Mouse (Mus musculus) bone marrow, adult 2 months (tissue): ENCODE results near the gene Gm49369.

Source experiments
- CTCF ChIP-seq: fragments of 200-500 bp; IDR thresholded peaks from 2 replicates; pipeline ENCODE4 v1.5.1; 2011; ENCODE audit warnings: low read length, control low read depth; ENCODE audit not compliant: control insufficient read depth, insufficient read depth
- POLR2A ChIP-seq: fragments of 200-500 bp; IDR thresholded peaks from 2 replicates; pipeline ENCODE4 v1.6.1; 2011; ENCODE audit warnings: low read depth, mild to moderate bottlenecking, control low read depth, low read length, borderline replicate concordance; ENCODE audit not compliant: control insufficient read depth

DNA sequence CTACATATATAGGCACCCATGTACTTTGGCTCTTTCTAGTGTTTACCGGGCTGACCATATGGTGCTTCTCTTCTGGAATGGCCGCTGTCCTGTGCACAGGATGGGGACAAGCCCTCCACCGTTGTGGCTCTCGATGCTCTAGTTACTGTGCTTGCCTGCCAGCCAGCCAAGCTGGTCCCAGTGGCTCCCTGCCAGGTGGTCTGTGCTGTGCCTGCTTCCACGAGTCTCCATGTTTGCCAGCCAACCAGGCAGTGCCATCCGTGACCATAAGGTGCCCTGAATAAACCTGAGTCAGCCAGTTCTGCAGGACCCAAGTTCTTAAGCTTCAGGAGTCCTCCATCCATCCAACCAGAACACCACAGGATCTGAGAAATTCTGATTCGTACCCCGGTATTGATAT is 47.3 kb downstream of the Gm49369 start:
- TF ChIP-seq POLR2A (no peak), CTCF (no peak)
